Mouse (Mus musculus) ES-E14 (cell line): ENCODE results near the gene Kcna2.

ENCODE experiments used
- CHD2 ChIP-seq: IDR thresholded peaks from 2 replicates; pipeline ENCODE4 v1.6.1; 2014; ENCODE audit warnings: mild to moderate bottlenecking, low read depth, low read length, inconsistent platforms
- HCFC1 ChIP-seq: IDR thresholded peaks from 2 replicates; pipeline ENCODE4 v1.6.1; 2012; ENCODE audit warnings: low read length, inconsistent platforms, borderline replicate concordance; ENCODE audit not compliant: insufficient read depth
- ZNF384 ChIP-seq: IDR thresholded peaks from 2 replicates; pipeline ENCODE4 v1.6.1; 2012; ENCODE audit warnings: low read depth, low read length, inconsistent platforms

GRCm38 (mm10) chr3:107066165-107066850 is 34.6 kb upstream of the Kcna2 start:
- TF ChIP-seq HCFC1 (no peak), ZNF384 (no peak), CHD2 (no peak)
